Mouse (Mus musculus): ENCODE measurements around the gene Crip3. TPM values are rescaled to one million over a fixed set of nuclear protein-coding genes. Genes with fewer than 3 reads are reported as not detected.

Crip3 gene
- total RNA-seq, 2 experiments from 2014 or later: 0.38 to 0.39 TPM

DNA sequence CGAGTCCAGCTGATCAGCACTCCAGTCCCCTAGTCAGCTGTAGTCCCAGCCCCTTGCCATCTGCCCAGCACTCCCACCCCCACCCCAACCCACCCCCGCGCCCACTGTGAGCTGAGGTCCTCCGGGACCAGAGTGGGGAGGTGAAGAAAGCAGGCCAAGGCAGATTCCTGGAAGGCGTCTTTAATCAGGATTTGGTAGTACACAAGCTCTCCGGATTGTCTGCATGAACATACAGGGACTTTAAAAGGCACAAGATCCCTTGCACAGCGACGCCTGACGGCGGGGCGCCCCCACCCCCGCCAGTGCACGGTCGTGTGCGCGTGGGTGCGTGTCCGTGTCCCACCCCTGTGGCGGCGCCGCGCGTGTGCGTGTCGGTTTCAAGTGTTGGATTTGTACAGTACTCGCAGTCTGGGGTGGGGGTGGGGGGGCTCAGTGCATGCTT, 25.3 kb downstream of the Crip3 start:
- DNase-seq: no peak
- intact Hi-C loops (cut with DNase I): no loop called here

DNA sequence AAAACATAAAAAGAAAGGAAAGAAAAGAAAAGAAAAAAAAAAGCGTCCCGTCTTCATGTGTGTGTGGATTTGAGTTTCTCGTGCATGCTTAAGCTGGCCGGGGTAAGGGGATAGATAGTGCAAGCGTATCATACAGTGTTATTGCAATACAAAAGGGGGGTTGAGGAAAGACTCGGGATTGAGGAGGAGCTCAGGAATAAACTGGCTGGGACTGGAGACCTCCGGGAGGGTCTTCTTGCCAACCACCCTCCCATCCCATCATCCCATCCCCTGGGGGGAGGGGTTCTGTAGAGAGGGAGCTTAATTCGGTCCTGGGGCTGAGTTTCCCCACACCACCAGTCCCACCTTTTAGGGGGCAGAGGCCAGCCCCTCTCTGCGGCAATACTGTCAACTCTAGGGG, 25.8 kb downstream of the Crip3 start:
- intact Hi-C loops (cut with DNase I): no loop called here
- DNase-seq: no peak

DNA sequence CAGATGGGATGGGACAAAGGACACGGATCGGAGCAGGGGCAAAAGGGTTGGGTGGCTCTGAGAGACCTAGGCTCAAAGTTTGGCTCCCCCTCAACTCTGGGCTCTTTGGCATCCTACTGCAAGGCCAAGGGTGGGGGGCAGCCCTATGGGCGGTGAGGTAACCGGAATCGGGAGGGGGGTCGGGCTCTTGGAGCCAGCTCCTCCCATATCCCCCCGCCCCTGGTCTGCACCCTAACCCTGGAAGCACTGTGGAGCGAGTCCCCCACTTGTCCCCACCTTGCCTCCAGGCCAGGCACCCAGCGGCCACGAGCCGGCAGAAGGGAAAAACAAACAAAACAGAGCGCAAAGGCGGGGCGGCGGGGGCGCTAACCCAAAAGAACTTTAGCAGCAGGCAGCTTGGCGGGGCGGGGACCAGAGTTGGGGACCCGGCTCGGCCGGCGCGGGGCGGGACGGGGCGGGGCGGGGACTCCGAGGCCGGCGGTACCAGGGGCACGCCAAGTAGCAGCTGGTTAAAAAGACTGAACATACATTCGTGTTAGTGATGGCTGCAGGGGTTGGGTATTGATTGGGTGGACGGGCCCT, 26.5 kb downstream of the Crip3 start:
- intact Hi-C loops (cut with DNase I): loop anchor here (5.0 kb wide), 1 partner anchor 83 kb away; no protein-coding TSS in a partner anchor
- no peak for DNase-seq

GRCm38 (mm10) chr17:46457791-46458190, 29.1 kb downstream of the Crip3 start:
- intact Hi-C loops (cut with DNase I): loop anchor here (5.0 kb wide), 1 partner anchor 85 kb away; no protein-coding TSS in a partner anchor
- peak in 1 of 2 experiments; percentile 42 for DNase-seq

DNA sequence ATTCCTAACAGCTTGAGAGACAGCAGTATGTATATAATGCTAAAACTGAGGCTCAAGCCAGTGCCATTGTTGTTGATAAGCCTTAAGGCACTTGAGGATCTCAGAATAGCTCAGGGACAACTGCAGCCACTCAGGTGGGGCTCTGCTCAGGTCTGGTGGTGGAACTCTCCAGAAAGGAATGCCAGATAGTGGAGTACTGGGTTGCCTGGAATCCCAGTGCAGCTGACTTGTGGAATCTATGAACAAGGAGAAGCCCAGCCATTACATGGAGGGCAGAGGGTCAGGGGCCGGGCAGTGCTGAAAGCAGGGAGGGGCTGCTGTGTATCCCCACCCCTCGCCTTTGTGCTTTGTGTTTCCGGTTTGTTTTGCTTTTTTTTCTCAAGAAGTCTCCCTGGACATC, 29.7 kb downstream of the Crip3 start:
- intact Hi-C loops (cut with DNase I): loop anchor here (5.0 kb wide), 1 partner anchor 86 kb away; no protein-coding TSS in a partner anchor
- no peak for DNase-seq

GRCm38 (mm10) chr17:46460673-46461072, 31.9 kb downstream of the Crip3 start:
- no peak for DNase-seq
- intact Hi-C loops (cut with DNase I): no loop called here

GRCm38 (mm10) chr17:46461347-46461746, 32.6 kb downstream of the Crip3 start:
- intact Hi-C loops (cut with DNase I): no loop called here

GRCm38 (mm10) chr17:46462226-46462625, 33.5 kb downstream of the Crip3 start:
- intact Hi-C loops (cut with DNase I): no loop called here
- no peak for DNase-seq

More at GRCm38 (mm10) chr17:46461347-46461746, 32.6 kb downstream of the Crip3 start:
- no peak for DNase-seq

- intact Hi-C loops (cut with DNase I): no loop called here
- DNase-seq: no peak
Measured at GRCm38 (mm10) chr17:46467830-46468229, 39.1 kb downstream of the Crip3 start.

- no peak for DNase-seq
- intact Hi-C loops (cut with DNase I): no loop called here
Measured at GRCm38 (mm10) chr17:46476601-46477000, 47.9 kb downstream of the Crip3 start.

DNA sequence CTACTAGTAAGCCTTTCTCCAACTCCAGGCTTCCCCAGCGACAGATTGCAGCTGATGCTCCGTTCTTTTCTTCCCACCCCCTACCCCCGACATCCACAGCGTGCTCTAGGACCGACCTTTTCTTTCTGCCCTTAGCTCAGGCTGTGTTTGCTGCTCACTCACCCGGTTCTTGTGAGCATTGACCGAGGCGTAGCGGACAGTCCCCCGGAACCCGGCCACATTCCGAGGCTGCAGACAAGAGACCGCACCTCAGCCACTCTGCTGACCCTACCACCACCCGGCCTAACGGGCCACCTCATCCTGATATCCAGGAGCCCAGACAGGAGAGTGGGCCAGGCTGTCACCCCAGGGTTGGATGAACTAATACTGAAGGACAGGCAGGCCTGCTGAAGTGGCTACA, 48.6 kb downstream of the Crip3 start:
- intact Hi-C loops (cut with DNase I): no loop called here
- no peak for DNase-seq

Other genes starting within 250 kb of the Crip3 start
- gene Polh, start 226.3 kb upstream of the Crip3 start, total RNA-seq (2021): 10 to 100 TPM; 11.4 to 12.5 TPM
- gene Xpo5, start 226.1 kb upstream of the Crip3 start, total RNA-seq (2021): 1 to 10 TPM; 9.3 to 9.9 TPM
- gene Polr1c, start 180.9 kb upstream of the Crip3 start, total RNA-seq (2021): 10 to 100 TPM; 11.8 to 13.5 TPM
- 10 to 100 TPM; 48.7 to 58.4 TPM for gene Yipf3, start 180.8 kb upstream of the Crip3 start, total RNA-seq (2021)
- gene Lrrc73, start 175.4 kb upstream of the Crip3 start, total RNA-seq (2021): under 1 TPM; 0.23 to 0.39 TPM
- 10 to 100 TPM; 35.4 to 43.6 TPM for gene Tjap1, start 145.9 kb upstream of the Crip3 start, total RNA-seq (2021)
- gene Dlk2, start 131.5 kb upstream of the Crip3 start, total RNA-seq (2021): under 1 TPM in 1 of 2 experiments, not detected in 1; 0.49 TPM
- 1 to 10 TPM; 2.2 to 2.5 TPM for gene Abcc10, start 100.6 kb upstream of the Crip3 start, total RNA-seq (2021)
- gene Zfp318, start 45.2 kb upstream of the Crip3 start, total RNA-seq (2021): 10 to 100 TPM; 10.2 to 11.6 TPM
- gene Slc22a7, start 9.5 kb downstream of the Crip3 start, total RNA-seq (2021): not detected
- gene Ttbk1, start 58.7 kb downstream of the Crip3 start, total RNA-seq (2021): under 1 TPM; 0.36 to 0.39 TPM
- gene Dnph1, start 67.8 kb downstream of the Crip3 start, total RNA-seq (2021): 1 to 10 TPM; 4.9 to 6.7 TPM
- 10 to 100 TPM; 11.2 to 11.4 TPM for gene Cul9, start 117.5 kb downstream of the Crip3 start, total RNA-seq (2021)
- 10 to 100 TPM; 70.4 to 74.9 TPM for gene Srf, start 127.2 kb downstream of the Crip3 start, total RNA-seq (2021)
- under 1 TPM; 0.79 to 0.94 TPM for gene Ptk7, start 200.6 kb downstream of the Crip3 start, total RNA-seq (2021)
- 10 to 100 TPM; 11.7 to 11.8 TPM for gene Klc4, start 217.1 kb downstream of the Crip3 start, total RNA-seq (2021)
- 100 to 1,000 TPM in 1 of 2 experiments, 10 to 100 TPM in 1; 99.4 to 102 TPM for gene Mrpl2, start 217.3 kb downstream of the Crip3 start, total RNA-seq (2021)
- gene Cul7, start 221.4 kb downstream of the Crip3 start, total RNA-seq (2021): 1 to 10 TPM; 5.8 to 5.9 TPM
- 1 to 10 TPM; 7.5 to 9.9 TPM for gene Rrp36, start 245.4 kb downstream of the Crip3 start, total RNA-seq (2021)
- gene Mea1, start 249.9 kb downstream of the Crip3 start, total RNA-seq (2021): 10 to 100 TPM; 29.8 to 39.0 TPM